Comparison of ENCODE assay signal across 8 mouse cellular contexts in the genomic region with DNA sequence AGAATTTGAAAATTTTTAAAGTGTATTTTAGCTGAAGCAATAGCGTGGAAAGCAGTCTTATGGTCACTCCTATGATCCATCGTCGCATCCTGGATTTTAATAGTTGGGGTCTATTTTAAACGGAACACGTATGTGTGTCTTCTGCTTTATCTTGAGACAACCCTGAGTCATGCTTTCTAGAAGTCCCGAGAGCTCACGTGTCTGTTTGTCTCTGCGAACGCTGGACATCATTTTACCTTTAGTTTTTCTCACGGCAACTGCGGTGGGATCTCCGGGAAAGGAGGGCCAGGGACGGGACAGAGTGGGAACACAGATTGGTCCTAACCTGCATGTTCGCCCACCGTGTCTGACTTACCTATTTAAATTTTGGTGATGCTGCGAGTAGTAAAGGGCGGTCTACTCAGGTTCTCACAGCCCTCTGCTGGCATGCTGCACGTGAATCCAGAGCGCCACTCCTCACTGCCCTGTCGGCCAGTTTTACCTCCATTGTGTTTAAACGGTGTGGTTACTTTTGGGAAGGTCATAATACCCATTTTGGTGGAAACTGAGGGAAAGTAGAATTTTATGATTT. TPM values are rescaled to one million over a fixed set of nuclear protein-coding genes. Genes with fewer than 3 reads are reported as not detected.
DNase-seq lines count a peak whose midpoint lies in the region; ATAC-seq and TF ChIP-seq lines count a peak whose summit lies in the region.

No protein-coding gene starts in this region.

- ATAC-seq in lung, postnatal 0 days, result no peak
- no peak for ATAC-seq in intestine, embryonic 16.5 days
- no peak for ATAC-seq in liver, embryonic 16.5 days (ENCODE audit: low read depth)

- H3K9me3 ChIP-seq in lung, postnatal 0 days (ENCODE audit: low read length), result no peaks in the 10 kb centered on the region
- H3K9me3 ChIP-seq in intestine, embryonic 16.5 days (ENCODE audit: control insufficient read depth, low read length), result no peaks in the 10 kb centered on the region
- H3K9me3 ChIP-seq in liver, embryonic 16.5 days (replicated peaks; ENCODE audit: control insufficient read depth, low read length), result no peaks in the 10 kb centered on the region

- H3K4me3 ChIP-seq in lung, postnatal 0 days (ENCODE audit: low read depth, low read length), result peak overlapping the region; percentile 81
- H3K4me3 ChIP-seq in intestine, embryonic 16.5 days (ENCODE audit: low read length), result peak overlapping the region; percentile 65
- peak overlapping the region; percentile 83 for H3K4me3 ChIP-seq in liver, embryonic 16.5 days (ENCODE audit: low read depth, low read length)

- WGBS in lung, postnatal 0 days, result 29% methylated on average over 21 of the region's 21 CpGs
- WGBS in intestine, embryonic 16.5 days, result 27% methylated on average over 21 of the region's 21 CpGs
- 18% methylated on average over 21 of the region's 21 CpGs for WGBS in liver, embryonic 16.5 days (ENCODE audit: insufficient replicate concordance)

- no peak overlapping the region for H3K9ac ChIP-seq in lung, postnatal 0 days (replicated peaks; ENCODE audit: low read depth)
- H3K9ac ChIP-seq in intestine, embryonic 16.5 days (ENCODE audit: low read depth, low read length), result no peak overlapping the region
- H3K9ac ChIP-seq in liver, embryonic 16.5 days (ENCODE audit: low read depth, low read length), result peak overlapping the region; percentile 92

- no peaks in the 10 kb centered on the region for H3K27me3 ChIP-seq in lung, postnatal 0 days (replicated peaks; ENCODE audit: insufficient read depth, low read length)
- H3K27me3 ChIP-seq in intestine, embryonic 16.5 days (replicated peaks; ENCODE audit: control insufficient read depth, insufficient read depth, low read length), result no peaks in the 10 kb centered on the region
- no peaks in the 10 kb centered on the region for H3K27me3 ChIP-seq in liver, embryonic 16.5 days (ENCODE audit: control insufficient read depth, insufficient read depth, low read depth, low read length)

- H3K4me1 ChIP-seq in lung, postnatal 0 days (ENCODE audit: insufficient read depth, low read depth, low read length), result peaks cover 11% of the 10 kb centered on the region; the same call in 1 of the 2 replicates
- peaks cover 11% of the 10 kb centered on the region for H3K4me1 ChIP-seq in intestine, embryonic 16.5 days (ENCODE audit: control insufficient read depth, insufficient read depth, low read length)
- H3K4me1 ChIP-seq in liver, embryonic 16.5 days (ENCODE audit: control insufficient read depth, low read depth, low read length), result peaks cover 14% of the 10 kb centered on the region

- H3K4me2 ChIP-seq in lung, postnatal 0 days (replicated peaks; ENCODE audit: low read depth, low read length), result peak overlapping the region; percentile 83
- peak overlapping the region; percentile 89 for H3K4me2 ChIP-seq in intestine, embryonic 16.5 days (ENCODE audit: low read depth, low read length)
- H3K4me2 ChIP-seq in liver, embryonic 16.5 days (ENCODE audit: low read depth, low read length), result peak overlapping the region; percentile 96

- DNase-seq in lung, postnatal 0 days (ENCODE audit: low spot score), result peak; percentile 24
- no peak for DNase-seq in lung, adult 18-20 months
- DNase-seq in embryo, embryonic 11 days, result peak; percentile 36
- DNase-seq in ovary, postnatal 36 days (ENCODE audit: low spot score), result no peak
- no peak for DNase-seq in layer of hippocampus, adult 11-12 months (ENCODE audit: low spot score)
- no peak for DNase-seq in spleen, postnatal 14 days (ENCODE audit: low spot score in 2 of 2)

- H3K27ac ChIP-seq in lung, postnatal 0 days (ENCODE audit: low read length), result no peak overlapping the region
- no peak overlapping the region for H3K27ac ChIP-seq in intestine, embryonic 16.5 days (ENCODE audit: low read length)
- H3K27ac ChIP-seq in liver, embryonic 16.5 days (ENCODE audit: low read length), result no peak overlapping the region

- TF ChIP-seq EP300 in lung, postnatal 0 days (IDR thresholded peaks at IDR 0.05), result no peak

- peak; percentile 18; the same call in 1 of the 2 replicates for TF ChIP-seq CTCF in lung, postnatal 0 days (IDR thresholded peaks at IDR 0.05)

- no peaks in the 10 kb centered on the region for H3K36me3 ChIP-seq in lung, postnatal 0 days (ENCODE audit: insufficient read depth, low read length)
- H3K36me3 ChIP-seq in intestine, embryonic 16.5 days (ENCODE audit: control insufficient read depth, insufficient read depth, low read length), result no peaks in the 10 kb centered on the region
- no peaks in the 10 kb centered on the region for H3K36me3 ChIP-seq in liver, embryonic 16.5 days (ENCODE audit: control insufficient read depth, insufficient read depth)

RNA-seq across cellular contexts. Expression of gene Kctd6, which starts 1.4 kb away (rescaled TPM):
- polyA plus RNA-seq in lung, postnatal 0 days (2015; fragmentation: Nextera tagmentation; extraction: Ambion mirVana), result 18.5 and 19.5 TPM in 2 replicates
- polyA plus RNA-seq in intestine, embryonic 16.5 days (2015; fragmentation: Nextera tagmentation; extraction: Ambion mirVana), result 2.1 and 2.2 TPM in 2 replicates
- polyA plus RNA-seq in liver, embryonic 16.5 days (2015; fragmentation: Nextera tagmentation; extraction: Ambion mirVana), result 1.2 TPM in 2 replicates

RNA-seq across cellular contexts. Expression of gene Pdhb, which starts 42.5 kb away (rescaled TPM):
- 129 and 140 TPM in 2 replicates for polyA plus RNA-seq in lung, postnatal 0 days (2015; fragmentation: Nextera tagmentation; extraction: Ambion mirVana)
- 187 and 215 TPM in 2 replicates for polyA plus RNA-seq in intestine, embryonic 16.5 days (2015; fragmentation: Nextera tagmentation; extraction: Ambion mirVana)
- polyA plus RNA-seq in liver, embryonic 16.5 days (2015; fragmentation: Nextera tagmentation; extraction: Ambion mirVana), result 103 and 107 TPM in 2 replicates

RNA-seq across cellular contexts. Expression of gene Acox2, which starts 43.9 kb away (rescaled TPM):
- 6.3 and 7.2 TPM in 2 replicates for polyA plus RNA-seq in lung, postnatal 0 days (2015; fragmentation: Nextera tagmentation; extraction: Ambion mirVana)
- polyA plus RNA-seq in intestine, embryonic 16.5 days (2015; fragmentation: Nextera tagmentation; extraction: Ambion mirVana), result 1.1 and 1.4 TPM in 2 replicates
- polyA plus RNA-seq in liver, embryonic 16.5 days (2015; fragmentation: Nextera tagmentation; extraction: Ambion mirVana), result 63.5 and 74.1 TPM in 2 replicates

Comparison
In these comparisons a context has a peak if more than half of its experiments do, and no peak if none do; other contexts are left out.
1. DNase-seq: peak in lung, postnatal 0 days (single experiment) and embryo, embryonic 11 days (single experiment); none in lung, adult 18-20 months (0 of 2), ovary, postnatal 36 days (single experiment), layer of hippocampus, adult 11-12 months (single experiment) and spleen, postnatal 14 days (0 of 2).
2. Peak in every context shown above with its lines, with median percentiles within 50 percentile points of each other: H3K4me2 ChIP-seq and H3K4me3 ChIP-seq.